Mouse (Mus musculus) lung, postnatal 0 days (tissue): ENCODE measurements around the gene Osm.

ENCODE experiments used
- CTCF ChIP-seq: IDR thresholded peaks from 2 replicates; pipeline ENCODE4 v1.5.1; 2016; ENCODE audit warnings: antibody characterized with exemption, mild to moderate bottlenecking
- EP300 ChIP-seq: IDR thresholded peaks from 2 replicates; pipeline ENCODE4 v1.6.1; 2016; ENCODE audit warnings: antibody characterized with exemption, mild to moderate bottlenecking, control low read depth

DNA sequence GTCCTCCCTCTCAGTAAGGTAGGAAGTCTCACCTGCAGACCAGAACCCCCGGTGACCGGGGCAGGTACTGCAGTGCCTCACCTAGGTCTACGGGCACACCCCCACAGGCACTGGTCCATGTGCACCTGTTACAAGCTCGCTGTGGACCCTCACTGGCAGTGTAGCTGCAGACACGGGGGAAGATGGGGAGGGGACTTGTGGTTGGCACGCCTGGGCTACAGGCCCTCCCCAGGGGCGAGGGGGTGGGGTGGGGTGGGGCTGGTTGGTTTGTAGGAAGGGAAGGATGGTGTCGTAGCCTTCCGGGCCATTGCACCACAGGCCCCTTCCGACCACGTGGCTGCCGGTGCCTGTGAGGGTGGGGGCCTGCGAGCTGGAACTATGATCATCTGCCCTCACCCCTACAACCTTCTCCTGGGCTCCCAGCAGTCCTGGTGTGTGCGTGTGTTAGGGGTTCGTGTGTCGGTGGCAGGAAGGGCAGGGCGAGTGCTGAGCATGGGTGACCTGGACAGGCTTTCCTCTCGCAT lies 1.2 kb downstream of the Osm start:
- TF ChIP-seq CTCF (no peak; the same call in 1 of the 2 replicates), EP300 (no peak)
